Mouse (Mus musculus): Measurements from ENCODE around the gene Gm21981. TPM values are rescaled to one million over a fixed set of nuclear protein-coding genes. Genes with fewer than 3 reads are reported as not detected.

Gene Gm21981
- polyA plus RNA-seq, 1 experiment from 2014 or later, result 0.07 TPM

DNA sequence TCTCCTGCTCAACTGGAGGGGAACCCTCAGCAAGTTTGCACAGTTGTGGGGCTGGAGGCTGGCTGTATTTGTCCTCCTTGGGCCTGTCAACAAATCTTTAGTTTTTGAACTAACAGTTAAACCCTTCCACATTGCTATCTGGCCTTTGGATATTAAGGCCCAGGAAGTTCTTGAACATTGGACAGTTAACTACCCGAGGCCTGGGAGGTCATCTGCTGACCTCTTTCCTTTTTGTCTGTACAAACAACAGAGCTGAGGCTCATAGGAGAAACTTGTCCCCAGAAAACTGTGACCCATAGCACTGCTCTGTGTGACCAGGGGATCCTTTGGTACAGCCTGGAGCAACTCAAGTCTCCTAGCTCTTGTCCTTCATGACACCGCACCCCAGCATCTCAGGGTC, 4.8 kb upstream of the Gm21981 start:
- peaks cover 23% of the 10 kb centered on the region for H3K4me1 ChIP-seq
- peaks cover 73% of the 10 kb centered on the region for H3K27me3 ChIP-seq (replicated peaks)
- H3K9me3 ChIP-seq (replicated peaks), result no peaks in the 10 kb centered on the region
- no peak overlapping the region for H3K4me3 ChIP-seq
- no peak overlapping the region for H3K27ac ChIP-seq
- H3K4me2 ChIP-seq, result no peak overlapping the region
- WGBS (ENCODE audit: insufficient replicate concordance), result 59% methylated on average over 2 of the region's 2 CpGs
- no peak overlapping the region for H3K9ac ChIP-seq
- ATAC-seq, result no peak
- no peaks in the 10 kb centered on the region for H3K36me3 ChIP-seq

DNA sequence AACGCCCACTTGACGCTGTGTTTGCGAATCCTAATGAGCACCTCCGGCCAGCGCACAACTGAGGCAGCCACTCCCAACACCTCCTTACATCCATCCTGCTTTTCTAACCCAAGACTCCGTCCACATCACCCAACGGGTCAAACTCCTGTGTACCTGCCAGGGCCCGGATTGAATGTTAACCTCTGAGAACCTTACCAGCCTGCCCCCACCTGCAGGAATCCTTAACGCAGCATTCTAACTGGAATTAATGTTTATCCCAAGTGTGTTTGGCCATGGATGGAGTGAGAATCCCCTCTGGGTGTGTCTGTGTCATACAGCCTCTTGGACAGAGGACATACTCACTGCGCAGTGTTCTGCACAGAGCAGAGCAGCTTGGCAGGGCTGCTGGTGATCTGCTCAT, 3.9 kb upstream of the Gm21981 start:
- ATAC-seq, result no peak
- Histone ChIP-seq H3K4me2 (no peak overlapping the region), H3K9me3 (replicated peaks) (no peaks in the 10 kb centered on the region), H3K4me1 (peaks cover 27% of the 10 kb centered on the region), H3K27me3 (replicated peaks) (peaks cover 73% of the 10 kb centered on the region), H3K4me3 (no peak overlapping the region), H3K9ac (no peak overlapping the region), H3K27ac (no peak overlapping the region), H3K36me3 (no peaks in the 10 kb centered on the region)
- WGBS (ENCODE audit: insufficient replicate concordance), result 73% methylated on average over 10 of the region's 10 CpGs

DNA sequence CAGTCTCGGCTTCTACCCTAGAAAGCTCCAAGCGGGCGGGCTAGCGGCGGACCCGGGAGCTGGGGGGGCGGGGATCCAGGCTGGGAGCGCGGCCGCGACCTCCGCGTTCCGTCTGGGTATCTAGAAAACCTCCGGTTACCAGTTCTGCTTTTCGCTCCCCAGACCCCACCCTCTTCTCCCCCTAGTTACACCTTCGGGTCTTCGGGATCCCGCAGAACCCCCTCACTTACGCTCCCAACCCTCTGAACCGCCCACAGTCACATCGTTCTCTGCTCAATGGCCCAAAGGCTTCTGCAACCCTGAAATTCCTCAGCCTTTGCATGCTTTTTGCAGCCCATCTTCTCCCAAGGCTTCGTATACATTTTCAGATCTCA, 1.1 kb upstream of the Gm21981 start:
- Histone ChIP-seq H3K27me3 (replicated peaks) (peaks cover 73% of the 10 kb centered on the region), H3K4me2 (peak overlapping the region; percentile 92), H3K36me3 (no peaks in the 10 kb centered on the region), H3K27ac (no peak overlapping the region), H3K4me1 (peaks cover 27% of the 10 kb centered on the region), H3K4me3 (peak overlapping the region; percentile 71), H3K9me3 (replicated peaks) (no peaks in the 10 kb centered on the region), H3K9ac (peak overlapping the region; percentile 77)
- WGBS (ENCODE audit: insufficient replicate concordance), result under 1% methylated on average over 22 of the region's 23 CpGs
- no peak for ATAC-seq

DNA sequence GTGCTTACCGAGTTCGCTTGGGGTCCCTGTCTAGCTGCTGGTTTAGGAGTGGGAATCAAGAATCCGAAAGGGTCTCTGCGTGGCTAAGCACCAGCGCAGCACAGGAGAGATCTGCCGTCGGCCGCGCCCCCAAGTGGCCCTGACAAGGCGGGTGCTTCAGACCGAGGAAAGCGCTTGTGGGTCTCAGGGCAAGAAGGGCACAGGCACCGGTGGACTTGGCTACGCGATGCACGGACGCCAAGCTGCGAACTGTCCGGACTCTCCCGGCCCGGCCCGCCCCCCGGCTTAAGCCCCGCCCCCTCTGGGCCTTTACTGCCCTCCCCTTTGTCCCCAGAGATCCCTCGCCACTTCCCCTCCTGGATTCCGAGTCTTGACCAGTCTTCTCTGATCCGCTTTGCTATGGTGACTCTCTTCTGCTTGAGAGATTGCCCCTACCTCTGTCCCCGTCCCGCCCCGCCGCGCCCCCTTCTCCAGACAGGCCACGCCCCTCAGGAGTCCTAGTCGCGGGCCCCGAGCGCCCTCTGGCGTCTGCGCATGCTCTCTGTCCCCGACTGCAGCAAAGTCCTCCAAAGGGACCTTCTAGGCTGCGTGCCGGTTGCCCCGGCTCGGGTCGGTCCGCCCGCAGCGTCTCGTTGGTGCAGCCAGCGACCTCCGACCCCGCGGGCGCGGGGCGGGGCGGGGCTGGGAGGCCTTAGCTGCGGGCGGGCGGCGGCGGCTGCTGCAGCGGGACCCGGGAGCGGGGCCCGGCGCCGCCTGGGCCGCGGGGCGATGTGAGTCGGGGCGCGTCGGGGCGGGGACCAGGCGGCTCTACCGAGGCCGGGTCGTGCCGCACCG, 465 bp upstream of the Gm21981 start, which contains the start of gene Prickle4:
Prickle4 (minus strand) TSS at position 234 of the 834 bp plus-strand sequence.
- H3K9ac ChIP-seq, result peak within 1 kb of the TSS; percentile 77
- peaks cover 31% of the 10 kb centered on the region for H3K4me1 ChIP-seq
- peak within 1 kb of the TSS; percentile 71 for H3K4me3 ChIP-seq
- 0 out of 2 replicates have a peak within 1 kb of the TSS, but pooled peaks have one; percentile 8 for H3K27ac ChIP-seq
- peak; percentile 88 for ATAC-seq
- H3K36me3 ChIP-seq, result no peaks in the 10 kb centered on the region
- under 1% methylated on average over 79 of the region's 82 CpGs for WGBS (ENCODE audit: insufficient replicate concordance)
- H3K4me2 ChIP-seq, result peak within 1 kb of the TSS; percentile 92
- no peaks in the 10 kb centered on the region for H3K9me3 ChIP-seq (replicated peaks)
- peaks cover 79% of the 10 kb centered on the region for H3K27me3 ChIP-seq (replicated peaks)

DNA sequence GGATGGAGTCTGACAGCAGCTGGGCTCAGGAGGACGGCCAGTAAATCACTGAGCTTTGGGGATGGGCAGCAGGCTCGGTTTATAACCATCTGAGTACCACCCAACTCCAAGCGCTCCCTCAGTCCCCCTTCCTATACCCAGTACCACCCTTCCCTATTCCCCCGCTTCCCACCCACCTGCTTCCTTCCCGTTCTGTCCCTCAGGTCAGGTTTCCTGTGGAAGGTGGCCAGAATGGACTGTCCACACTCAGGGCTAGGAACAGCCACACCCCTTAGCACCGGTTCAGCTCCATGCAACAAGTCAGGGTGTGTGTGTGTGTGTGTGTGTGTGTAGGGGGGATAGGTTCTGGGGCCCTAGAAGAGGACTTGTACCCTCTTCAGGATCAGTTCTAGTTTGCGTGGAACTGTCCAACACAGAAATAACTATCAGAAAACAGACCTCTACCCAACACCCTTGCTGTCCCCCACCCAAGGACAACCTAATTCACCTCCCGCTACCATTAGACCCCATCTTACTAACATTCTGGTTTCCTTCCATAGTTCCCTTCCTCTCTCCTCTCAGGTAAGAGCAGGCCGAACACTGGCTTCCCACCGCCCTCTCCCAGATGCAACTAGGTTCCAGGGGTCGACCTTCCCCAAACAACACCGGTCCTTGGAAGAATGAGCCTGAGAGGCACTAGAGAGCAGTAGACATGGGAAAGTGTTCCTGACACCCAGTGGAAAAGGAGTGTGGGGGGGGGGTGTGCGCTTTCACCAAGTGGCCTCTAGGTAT, 399 bp downstream of the Gm21981 start:
- Histone ChIP-seq H3K36me3 (no peaks in the 10 kb centered on the region), H3K9ac (peak overlapping the region; percentile 77), H3K27me3 (replicated peaks) (peaks cover 82% of the 10 kb centered on the region), H3K4me1 (peaks cover 39% of the 10 kb centered on the region), H3K4me3 (peak overlapping the region; percentile 71), H3K9me3 (replicated peaks) (no peaks in the 10 kb centered on the region), H3K27ac (no peak overlapping the region), H3K4me2 (peak overlapping the region; percentile 92)
- whole genome bisulfite sequencing (ENCODE audit: insufficient replicate concordance), result 44% methylated on average over 13 of the region's 13 CpGs
- ATAC-seq, result no peak

DNA sequence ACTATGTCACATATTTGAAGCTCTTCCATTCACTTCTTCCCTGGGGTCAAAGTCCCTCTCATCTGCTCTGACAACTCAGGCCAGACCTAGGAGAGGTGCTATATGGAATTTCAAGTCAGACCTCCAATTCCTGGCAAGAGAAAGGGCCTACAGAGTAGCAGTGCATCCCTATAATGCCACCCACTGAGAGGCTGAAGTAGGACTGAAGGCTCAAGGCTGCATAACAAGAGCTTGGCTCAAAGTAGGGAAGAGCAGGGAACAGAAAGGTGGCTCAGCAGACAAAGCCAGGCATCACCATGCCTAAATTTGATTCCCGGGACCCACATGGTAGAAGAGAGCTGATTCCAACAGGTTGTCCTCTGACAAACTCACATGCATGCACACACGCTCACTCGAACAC, 2.6 kb downstream of the Gm21981 start:
- Histone ChIP-seq H3K27ac (no peak overlapping the region), H3K4me1 (peaks cover 47% of the 10 kb centered on the region), H3K4me3 (no peak overlapping the region)

DNA sequence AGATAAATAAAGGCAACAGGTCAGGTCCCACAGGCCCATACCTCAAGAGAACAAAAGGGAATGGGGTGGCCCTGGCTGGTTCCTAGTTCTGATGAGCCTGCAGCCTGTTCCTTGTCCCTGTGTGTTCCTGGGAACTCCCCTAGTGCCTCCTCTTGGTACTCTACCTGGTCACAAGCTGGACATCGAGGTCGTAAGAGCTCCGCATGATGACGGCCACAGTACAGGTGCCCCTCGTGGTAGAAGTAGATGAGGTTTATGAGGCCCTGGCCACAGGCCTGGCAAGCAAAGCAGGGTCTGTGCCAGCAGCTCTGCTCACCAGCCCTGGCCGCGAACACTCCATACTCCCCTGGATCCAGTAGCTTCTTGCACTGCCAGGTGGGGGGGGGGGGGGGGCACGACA, 4.4 kb downstream of the Gm21981 start:
- ATAC-seq, result no peak
- H3K4me3 ChIP-seq, result peak overlapping the region; percentile 79; the same call in 1 of the 2 replicates
- no peak overlapping the region for H3K9ac ChIP-seq
- peaks cover 45% of the 10 kb centered on the region for H3K27me3 ChIP-seq (replicated peaks)
- H3K4me1 ChIP-seq, result peaks cover 49% of the 10 kb centered on the region
- H3K27ac ChIP-seq, result no peak overlapping the region
- H3K4me2 ChIP-seq, result peak overlapping the region; percentile 99
- peaks cover 19% of the 10 kb centered on the region for H3K36me3 ChIP-seq
- no peaks in the 10 kb centered on the region for H3K9me3 ChIP-seq (replicated peaks)
- WGBS (ENCODE audit: insufficient replicate concordance), result 83% methylated on average over 8 of the region's 8 CpGs

More for the DNA sequence above, 2.6 kb downstream of the Gm21981 start:
- Histone ChIP-seq H3K36me3 (peaks cover 2% of the 10 kb centered on the region; the same call in 1 of the 2 replicates), H3K27me3 (replicated peaks) (peaks cover 63% of the 10 kb centered on the region), H3K9me3 (replicated peaks) (no peaks in the 10 kb centered on the region), H3K9ac (no peak overlapping the region), H3K4me2 (no peak overlapping the region)
- ATAC-seq, result no peak
- WGBS (ENCODE audit: insufficient replicate concordance), result 88% methylated on average over 3 of the region's 3 CpGs

DNA sequence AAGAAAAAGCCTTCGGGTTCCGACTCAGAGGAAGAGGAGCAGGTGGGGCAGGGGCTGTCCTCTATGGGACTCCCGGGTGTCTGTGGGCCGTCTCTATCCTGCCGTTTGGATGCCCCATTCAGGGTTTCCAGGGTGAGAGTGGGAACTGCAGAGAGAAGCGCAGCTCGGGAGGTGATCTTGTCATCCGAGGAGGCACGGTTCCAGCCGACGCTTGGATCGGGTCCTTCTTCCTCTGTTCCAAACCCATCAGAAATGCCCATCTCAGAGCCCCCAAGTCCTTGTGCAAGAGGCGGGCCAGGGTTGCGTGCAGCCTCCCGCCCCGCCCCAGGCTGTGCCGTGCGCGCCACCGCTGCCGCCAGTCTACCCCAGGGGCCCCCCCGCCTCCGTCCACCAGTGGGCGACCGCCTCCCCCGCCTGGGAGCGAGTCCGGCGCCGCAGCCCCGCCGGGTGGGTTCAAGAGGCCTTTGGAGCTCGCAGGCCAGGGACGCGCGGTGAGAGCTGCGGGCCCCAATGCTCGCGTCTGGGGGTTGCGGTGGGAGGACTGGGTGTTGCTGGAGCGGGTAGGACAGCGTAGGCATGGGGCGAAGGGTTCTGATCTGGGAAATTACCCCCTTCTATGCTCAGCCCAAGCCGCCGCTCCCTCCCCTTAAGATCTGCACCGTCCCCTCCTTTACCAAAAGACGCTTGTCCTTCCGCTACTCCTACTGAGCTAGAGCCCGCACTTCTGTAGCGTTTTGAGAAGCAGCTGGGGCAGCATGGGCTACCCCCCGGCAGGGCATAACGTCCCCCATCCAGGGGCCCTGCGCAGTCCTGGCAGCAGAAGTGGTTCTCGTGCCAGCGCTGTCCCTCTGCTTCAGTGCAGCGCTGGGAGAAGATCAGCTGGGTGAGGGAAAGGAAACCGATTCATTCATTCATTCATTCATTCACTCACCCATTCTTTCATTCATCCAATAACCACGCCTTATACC, 5.4 kb downstream of the Gm21981 start, which contains the start of gene Frs3:
Frs3 (plus strand) TSS at position 423 of the 968 bp plus-strand sequence.
- Histone ChIP-seq H3K9me3 (replicated peaks) (no peaks in the 10 kb centered on the region), H3K9ac (peak within 1 kb of the TSS; percentile 75), H3K4me1 (peaks cover 42% of the 10 kb centered on the region), H3K4me2 (peak within 1 kb of the TSS; percentile 99), H3K27ac (peak within 1 kb of the TSS; percentile 83), H3K36me3 (peaks cover 29% of the 10 kb centered on the region), H3K27me3 (replicated peaks) (peaks cover 38% of the 10 kb centered on the region), H3K4me3 (peak within 1 kb of the TSS; percentile 79)
- WGBS (ENCODE audit: insufficient replicate concordance), result 2% methylated on average over 58 of the region's 58 CpGs
- ATAC-seq, result peak; percentile 74

DNA sequence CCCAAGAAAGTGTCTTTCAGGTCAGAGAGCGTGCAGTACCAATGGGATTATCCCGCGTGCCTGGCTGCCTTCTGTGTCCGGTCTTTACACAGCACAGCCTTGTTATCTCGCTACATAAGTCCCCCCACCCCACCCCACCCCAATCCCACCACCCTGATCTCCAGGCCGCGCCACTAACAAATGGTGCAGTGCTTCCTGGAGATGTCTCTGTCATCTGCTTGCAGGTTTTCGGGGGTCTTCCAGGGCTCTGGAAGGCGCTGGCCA, 6.0 kb downstream of the Gm21981 start, which contains the start of gene Tomm6:
Tomm6 (minus strand) TSS at position 43 of the 264 bp plus-strand sequence.
- WGBS (ENCODE audit: insufficient replicate concordance), result under 1% methylated on average over 9 of the region's 9 CpGs
- Histone ChIP-seq H3K27me3 (replicated peaks) (peaks cover 32% of the 10 kb centered on the region), H3K36me3 (peaks cover 34% of the 10 kb centered on the region), H3K9me3 (replicated peaks) (no peaks in the 10 kb centered on the region), H3K27ac (peak within 1 kb of the TSS; percentile 83), H3K9ac (peak within 1 kb of the TSS; percentile 75), H3K4me3 (peak within 1 kb of the TSS; percentile 79), H3K4me2 (peak within 1 kb of the TSS; percentile 99), H3K4me1 (peaks cover 39% of the 10 kb centered on the region)
- ATAC-seq, result no peak

DNA sequence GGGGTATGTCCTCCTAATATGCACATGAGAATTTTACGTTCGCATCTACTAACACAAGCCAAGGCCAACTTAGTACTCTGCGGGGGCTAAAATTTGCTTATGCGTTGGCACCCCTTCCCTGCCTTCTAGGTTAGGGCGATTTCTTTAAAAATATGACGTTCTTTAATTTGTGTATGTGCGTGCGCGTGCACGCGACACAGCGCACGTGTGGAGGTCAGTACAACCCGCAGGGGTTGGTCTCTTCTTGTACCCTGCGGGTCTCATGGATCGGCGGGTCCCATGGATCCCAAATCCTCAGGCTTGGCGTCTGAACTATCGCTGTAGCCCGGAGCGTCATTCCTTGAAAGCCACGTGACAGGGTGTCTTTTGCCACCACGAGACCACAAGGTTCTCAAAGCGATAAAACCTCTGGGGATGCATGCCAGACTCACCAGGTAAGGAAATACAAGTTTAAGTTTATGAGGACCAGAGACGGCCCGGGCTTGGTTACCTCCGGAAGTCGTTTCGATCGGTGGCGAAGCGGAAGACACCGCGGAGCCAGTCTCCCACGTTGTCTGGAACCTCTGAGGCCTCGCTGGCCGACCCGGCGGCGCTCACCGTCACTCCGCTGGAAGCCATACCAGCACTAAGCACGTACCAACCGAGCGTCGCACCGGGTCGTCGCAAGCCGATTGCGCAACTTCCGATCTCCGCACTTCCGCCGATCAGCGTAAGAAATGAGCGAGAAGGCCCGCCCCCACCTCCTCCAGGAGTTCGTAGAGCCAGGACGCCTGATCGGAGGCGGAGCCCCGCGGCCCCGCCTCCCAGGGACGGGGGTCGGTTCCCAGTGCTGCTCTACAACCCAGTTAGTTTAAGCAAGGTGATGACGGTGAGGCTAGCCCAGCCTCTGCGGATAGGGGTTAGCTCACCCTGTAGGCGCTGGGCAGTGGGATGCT, 6.6 kb downstream of the Gm21981 start:
- peak overlapping the region; percentile 79 for H3K4me3 ChIP-seq
- peaks cover 44% of the 10 kb centered on the region for H3K4me1 ChIP-seq
- peaks cover 27% of the 10 kb centered on the region for H3K27me3 ChIP-seq (replicated peaks)
- ATAC-seq, result peak; percentile 86
- peak overlapping the region; percentile 99 for H3K4me2 ChIP-seq
- no peaks in the 10 kb centered on the region for H3K9me3 ChIP-seq (replicated peaks)
- under 1% methylated on average over 70 of the region's 70 CpGs for WGBS (ENCODE audit: insufficient replicate concordance)
- H3K36me3 ChIP-seq, result peaks cover 40% of the 10 kb centered on the region
- H3K9ac ChIP-seq, result peak overlapping the region; percentile 75
- peak overlapping the region; percentile 83 for H3K27ac ChIP-seq

Measured in liver, embryonic 12.5 days (tissue).